Mouse (Mus musculus): ENCODE data around the gene M1ap. TPM values are rescaled to one million over a fixed set of nuclear protein-coding genes. Genes with fewer than 3 reads are reported as not detected.

The M1ap gene
- polyA plus RNA-seq, 1 experiment: 0.58 TPM

GRCm38 (mm10) chr6:83043993-83044392 lies 97.3 kb downstream of the M1ap start:
- Histone ChIP-seq H3K27ac (ENCODE audit: control insufficient read depth, insufficient read depth, low read length) (no peak overlapping the region), H3K4me3 (ENCODE audit: control insufficient read depth, insufficient read depth, low read length) (no peak overlapping the region), H3K4me1 (replicated peaks; ENCODE audit: control insufficient read depth, insufficient read depth, low read length) (no peaks in the 10 kb centered on the region), H3K36me3 (ENCODE audit: control insufficient read depth, insufficient read depth, low read length) (no peaks in the 10 kb centered on the region), H3K27me3 (ENCODE audit: control insufficient read depth, insufficient read depth, low read length) (no peaks in the 10 kb centered on the region)
- 91% methylated on average over 5 of the region's 5 CpGs for WGBS
- no peak for DNase-seq
- TF ChIP-seq POLR2A (IDR thresholded peaks at IDR 0.05; ENCODE audit: control insufficient read depth, extremely low read depth, insufficient read depth, low read length, poor library complexity): no peak
- no peak for TF ChIP-seq CTCF (IDR thresholded peaks at IDR 0.05; ENCODE audit: borderline replicate concordance, control insufficient read depth, extremely low read depth, insufficient read depth, low read length, poor library complexity)

GRCm38 (mm10) chr6:83044742-83045141 lies 98.0 kb downstream of the M1ap start:
- no peak overlapping the region for H3K4me3 ChIP-seq (ENCODE audit: control insufficient read depth, insufficient read depth, low read length)
- TF ChIP-seq POLR2A (IDR thresholded peaks at IDR 0.05; ENCODE audit: control insufficient read depth, extremely low read depth, insufficient read depth, low read length, poor library complexity) (no peak), CTCF (IDR thresholded peaks at IDR 0.05; ENCODE audit: borderline replicate concordance, control insufficient read depth, extremely low read depth, insufficient read depth, low read length, poor library complexity) (no peak)
- no peak overlapping the region for H3K27ac ChIP-seq (ENCODE audit: control insufficient read depth, insufficient read depth, low read length)
- H3K27me3 ChIP-seq (ENCODE audit: control insufficient read depth, insufficient read depth, low read length): no peaks in the 10 kb centered on the region
- no peak for DNase-seq
- H3K36me3 ChIP-seq (ENCODE audit: control insufficient read depth, insufficient read depth, low read length): no peaks in the 10 kb centered on the region
- H3K4me1 ChIP-seq (replicated peaks; ENCODE audit: control insufficient read depth, insufficient read depth, low read length): no peaks in the 10 kb centered on the region
- 62% methylated on average over 9 of the region's 9 CpGs for WGBS

DNA sequence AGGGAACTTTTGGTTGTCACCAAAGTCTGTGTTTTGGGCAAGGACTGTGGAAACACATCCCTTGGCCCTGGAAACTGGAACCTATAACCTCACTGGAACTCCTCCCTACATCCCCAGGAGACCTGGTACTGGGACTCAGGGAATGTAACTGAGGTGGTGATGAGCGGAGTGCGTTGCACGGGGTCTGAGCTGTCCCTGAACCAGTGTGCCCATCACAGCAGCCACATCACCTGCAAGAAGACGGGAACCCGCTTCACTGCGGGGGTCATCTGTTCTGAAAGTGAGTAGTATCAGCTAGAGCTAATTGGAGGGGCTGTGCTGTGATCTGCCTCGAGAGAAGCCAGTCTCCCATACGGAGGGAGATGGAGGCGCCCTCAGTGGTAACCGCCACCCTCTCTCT lies 102.7 kb downstream of the M1ap start:
- Histone ChIP-seq H3K27me3 (ENCODE audit: control insufficient read depth, insufficient read depth, low read length) (no peaks in the 10 kb centered on the region), H3K4me1 (replicated peaks; ENCODE audit: control insufficient read depth, insufficient read depth, low read length) (peaks cover 8% of the 10 kb centered on the region), H3K36me3 (ENCODE audit: control insufficient read depth, insufficient read depth, low read length) (no peaks in the 10 kb centered on the region), H3K27ac (ENCODE audit: control insufficient read depth, insufficient read depth, low read length) (no peak overlapping the region), H3K4me3 (ENCODE audit: control insufficient read depth, insufficient read depth, low read length) (no peak overlapping the region)
- no peak for DNase-seq
- TF ChIP-seq CTCF (IDR thresholded peaks at IDR 0.05; ENCODE audit: borderline replicate concordance, control insufficient read depth, extremely low read depth, insufficient read depth, low read length, poor library complexity) (no peak), POLR2A (IDR thresholded peaks at IDR 0.05; ENCODE audit: control insufficient read depth, extremely low read depth, insufficient read depth, low read length, poor library complexity) (no peak)
- WGBS: 84% methylated on average over 10 of the region's 10 CpGs

DNA sequence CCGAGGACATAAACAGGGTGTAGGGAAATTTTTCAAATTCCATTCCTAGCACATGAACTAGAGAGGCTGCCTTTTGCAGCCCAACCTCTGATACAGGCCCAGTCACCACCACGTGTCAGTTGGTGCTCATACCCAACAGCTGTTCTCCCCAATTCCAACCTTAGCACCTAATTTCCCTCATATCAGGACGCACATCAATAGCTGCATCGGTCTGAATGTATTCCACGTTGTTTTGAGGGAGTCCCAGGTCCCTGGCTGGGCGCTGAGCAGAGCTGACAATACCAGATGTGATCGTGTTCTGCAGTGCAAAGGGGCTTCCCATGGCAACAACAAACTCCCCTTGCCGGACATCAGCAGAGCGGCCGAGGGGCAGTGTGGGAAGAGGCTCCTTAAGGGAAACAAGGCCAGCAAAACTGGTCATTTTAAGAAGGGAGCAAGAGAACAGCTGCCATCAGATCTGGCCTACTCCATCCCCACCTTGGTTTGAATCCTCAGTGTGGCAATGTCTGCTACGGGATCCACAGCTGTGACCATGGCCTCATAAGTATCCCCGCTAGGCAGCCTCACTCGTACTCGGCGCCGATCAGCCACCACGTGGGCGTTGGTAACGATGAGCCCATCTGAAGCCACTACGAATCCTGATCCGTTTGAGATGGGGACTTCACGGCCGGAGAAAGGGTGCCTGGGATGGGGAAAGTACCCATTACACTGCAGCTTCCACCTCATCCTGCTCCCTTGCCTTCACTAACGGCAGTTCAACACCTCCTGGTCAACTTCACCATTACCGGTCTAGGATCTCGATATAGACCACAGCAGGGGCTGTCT lies 106.6 kb downstream of the M1ap start:
- no peak for DNase-seq
- no peak for TF ChIP-seq POLR2A (IDR thresholded peaks at IDR 0.05; ENCODE audit: control insufficient read depth, extremely low read depth, insufficient read depth, low read length, poor library complexity)
- no peaks in the 10 kb centered on the region for H3K27me3 ChIP-seq (ENCODE audit: control insufficient read depth, insufficient read depth, low read length)
- H3K36me3 ChIP-seq (ENCODE audit: control insufficient read depth, insufficient read depth, low read length): peaks cover 8% of the 10 kb centered on the region
- H3K27ac ChIP-seq (ENCODE audit: control insufficient read depth, insufficient read depth, low read length): no peak overlapping the region
- WGBS: 8% methylated on average over 26 of the region's 26 CpGs
- peak overlapping the region; percentile 80 for H3K4me3 ChIP-seq (ENCODE audit: control insufficient read depth, insufficient read depth, low read length)
- peaks cover 19% of the 10 kb centered on the region for H3K4me1 ChIP-seq (replicated peaks; ENCODE audit: control insufficient read depth, insufficient read depth, low read length)

DNA sequence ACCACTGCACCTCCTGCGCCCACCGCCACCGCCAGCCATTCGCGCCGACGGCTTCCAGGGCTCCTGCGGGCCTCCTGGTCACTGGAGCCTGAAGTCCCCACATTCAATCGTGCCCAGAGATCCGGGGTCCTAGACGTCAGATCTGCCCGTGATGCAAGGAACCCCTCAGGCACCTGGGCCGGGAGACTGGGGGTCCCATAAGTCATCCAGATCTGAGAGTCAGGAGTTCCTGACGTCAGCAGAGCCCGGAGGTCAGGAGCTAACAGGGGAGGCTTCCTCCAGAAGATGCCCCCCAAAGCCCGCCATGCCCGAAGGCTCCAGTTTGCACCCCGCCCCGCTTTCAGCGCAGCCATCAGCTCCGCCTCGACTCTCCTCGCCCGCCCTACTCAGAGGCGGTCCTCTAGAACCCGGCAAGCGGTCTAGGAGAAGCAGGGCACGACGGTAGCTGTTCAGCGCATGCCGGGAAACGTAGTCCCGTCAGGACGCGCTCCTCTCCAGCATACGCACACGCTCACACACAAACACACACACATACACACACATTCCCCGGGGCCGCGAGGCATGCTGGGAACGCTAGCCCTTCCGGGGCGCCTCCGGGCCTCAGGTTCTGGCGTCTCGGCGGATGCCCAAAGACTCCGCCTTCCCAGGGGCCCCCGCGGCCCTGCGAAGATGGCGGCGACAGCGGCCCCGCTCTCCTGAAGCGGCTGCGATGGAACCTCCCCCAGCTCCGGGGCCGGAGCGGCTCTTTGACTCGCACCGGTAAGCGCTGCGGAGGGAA lies 107.6 kb downstream of the M1ap start, which contains the start of gene Aup1:
Gene Aup1, plus strand, starts transcription at position 448 of the 778 bp plus-strand sequence.
- WGBS: under 1% methylated on average over 64 of the region's 64 CpGs
- Histone ChIP-seq H3K4me3 (ENCODE audit: control insufficient read depth, insufficient read depth, low read length) (peak within 1 kb of the TSS; percentile 80), H3K27me3 (ENCODE audit: control insufficient read depth, insufficient read depth, low read length) (no peaks in the 10 kb centered on the region), H3K36me3 (ENCODE audit: control insufficient read depth, insufficient read depth, low read length) (peaks cover 8% of the 10 kb centered on the region), H3K4me1 (replicated peaks; ENCODE audit: control insufficient read depth, insufficient read depth, low read length) (peaks cover 19% of the 10 kb centered on the region), H3K27ac (ENCODE audit: control insufficient read depth, insufficient read depth, low read length) (no peak within 1 kb of the TSS)
- peak; percentile 97 for DNase-seq
- TF ChIP-seq CTCF (IDR thresholded peaks at IDR 0.05; ENCODE audit: borderline replicate concordance, control insufficient read depth, extremely low read depth, insufficient read depth, low read length, poor library complexity): no peak; the same call in 1 of the 2 replicates
- peak; percentile 90 for TF ChIP-seq POLR2A (IDR thresholded peaks at IDR 0.05; ENCODE audit: control insufficient read depth, extremely low read depth, insufficient read depth, low read length, poor library complexity)

DNA sequence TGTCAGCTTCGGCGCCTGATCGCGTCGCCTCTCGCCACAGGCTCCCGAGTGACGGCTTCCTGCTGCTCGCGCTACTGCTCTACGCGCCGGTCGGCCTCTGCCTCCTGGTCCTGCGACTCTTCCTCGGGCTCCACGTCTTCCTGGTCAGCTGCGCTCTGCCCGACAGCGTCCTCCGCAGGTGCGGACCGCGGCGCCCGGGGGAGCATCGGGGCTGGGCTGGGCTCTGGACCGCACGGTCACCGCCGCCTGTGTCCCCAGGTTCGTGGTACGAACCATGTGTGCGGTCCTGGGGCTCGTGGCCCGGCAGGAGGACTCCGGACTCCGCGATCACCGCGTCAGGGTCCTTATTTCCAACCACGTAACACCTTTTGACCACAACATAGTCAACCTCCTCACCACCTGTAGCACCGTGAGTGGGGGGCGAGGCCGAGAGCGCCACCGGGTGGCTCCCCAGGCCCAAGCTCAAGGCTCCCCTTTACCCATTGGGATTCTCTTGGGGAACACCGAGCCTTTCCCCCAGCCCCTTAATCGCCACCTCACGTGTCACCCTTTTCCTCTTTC lies 108.2 kb downstream of the M1ap start, which contains the start of gene Htra2:
Gene Htra2, minus strand, starts transcription at position 403 of the 561 bp plus-strand sequence.
- Histone ChIP-seq H3K27me3 (ENCODE audit: control insufficient read depth, insufficient read depth, low read length) (no peaks in the 10 kb centered on the region), H3K4me3 (ENCODE audit: control insufficient read depth, insufficient read depth, low read length) (peak within 1 kb of the TSS; percentile 80), H3K36me3 (ENCODE audit: control insufficient read depth, insufficient read depth, low read length) (peaks cover 8% of the 10 kb centered on the region), H3K27ac (ENCODE audit: control insufficient read depth, insufficient read depth, low read length) (no peak within 1 kb of the TSS), H3K4me1 (replicated peaks; ENCODE audit: control insufficient read depth, insufficient read depth, low read length) (peaks cover 19% of the 10 kb centered on the region)
- DNase-seq: peak; percentile 66
- WGBS: under 1% methylated on average over 50 of the region's 50 CpGs
- TF ChIP-seq CTCF (IDR thresholded peaks at IDR 0.05; ENCODE audit: borderline replicate concordance, control insufficient read depth, extremely low read depth, insufficient read depth, low read length, poor library complexity): 0 out of 2 replicates have a peak, but pooled peaks have one; percentile 29
- no peak for TF ChIP-seq POLR2A (IDR thresholded peaks at IDR 0.05; ENCODE audit: control insufficient read depth, extremely low read depth, insufficient read depth, low read length, poor library complexity)
